Mouse (Mus musculus) 3T3-L1 (cell line): ENCODE data around the gene Cdk15.

Experiments used
- DNase-seq: peaks from one replicate; pipeline ENCODE4 v3.0.0-alpha.2; 2015; ENCODE audit warnings: low read depth, low spot score

Gene Cdk15

DNA sequence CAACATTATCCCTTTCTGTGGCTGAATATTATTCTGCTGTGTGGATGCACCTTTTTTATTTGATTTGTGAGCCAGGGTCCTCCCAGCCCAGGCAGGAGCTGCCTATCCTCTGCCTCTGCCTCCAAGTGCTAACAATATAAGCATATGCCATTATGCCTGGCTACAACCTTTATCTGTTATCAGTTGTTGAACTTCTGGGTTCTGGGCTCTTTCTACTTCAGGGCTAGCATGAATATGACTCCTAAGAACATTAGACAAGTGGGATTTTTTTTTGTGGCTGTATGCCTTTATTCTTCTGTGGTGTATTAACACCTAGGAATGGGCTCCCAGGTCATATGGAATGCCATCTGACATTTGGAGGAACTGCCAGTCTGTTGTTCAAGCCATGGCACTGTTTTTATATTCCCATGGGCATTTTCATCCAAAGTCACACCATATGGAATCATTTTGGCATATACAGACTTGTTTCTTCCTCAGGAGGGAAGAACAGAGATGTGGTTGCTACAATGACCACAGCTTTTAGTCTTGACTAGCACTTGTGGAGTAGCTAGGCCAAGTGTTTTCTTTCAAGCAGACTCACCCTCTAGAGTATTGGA is 113.7 kb downstream of the Cdk15 start:
- no peak for DNase-seq

GRCm38 (mm10) chr1:59376021-59376548 is 119.4 kb downstream of the Cdk15 start:
- DNase-seq = no peak

GRCm38 (mm10) chr1:59376557-59376956 is 119.9 kb downstream of the Cdk15 start:
- DNase-seq = no peak

- DNase-seq = no peak
Observed at GRCm38 (mm10) chr1:59377312-59377711, 120.6 kb downstream of the Cdk15 start.

GRCm38 (mm10) chr1:59380926-59381325 is 124.2 kb downstream of the Cdk15 start:
- DNase-seq = no peak

- no peak for DNase-seq
Observed at GRCm38 (mm10) chr1:59381483-59381882, 124.8 kb downstream of the Cdk15 start.

DNA sequence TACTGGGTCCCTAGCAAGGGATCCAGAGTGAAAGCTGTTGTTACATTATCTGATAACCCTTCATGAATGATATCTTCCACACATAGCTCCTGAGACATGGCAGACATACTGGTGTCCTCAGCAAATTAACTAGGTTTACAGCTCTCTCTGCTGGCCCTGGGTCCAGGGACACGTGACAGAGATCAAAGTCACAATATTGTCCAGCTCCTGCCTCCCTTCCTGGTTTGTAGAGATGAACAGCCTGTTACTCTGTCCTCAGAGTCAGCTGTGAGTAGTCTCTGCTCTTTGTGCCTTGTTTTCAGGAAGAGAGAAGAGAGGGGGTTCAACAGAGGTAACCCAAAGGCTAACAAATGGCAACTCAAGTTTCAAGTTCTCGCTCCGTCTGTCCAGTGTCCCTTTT is 125.8 kb downstream of the Cdk15 start:
- no peak for DNase-seq

DNA sequence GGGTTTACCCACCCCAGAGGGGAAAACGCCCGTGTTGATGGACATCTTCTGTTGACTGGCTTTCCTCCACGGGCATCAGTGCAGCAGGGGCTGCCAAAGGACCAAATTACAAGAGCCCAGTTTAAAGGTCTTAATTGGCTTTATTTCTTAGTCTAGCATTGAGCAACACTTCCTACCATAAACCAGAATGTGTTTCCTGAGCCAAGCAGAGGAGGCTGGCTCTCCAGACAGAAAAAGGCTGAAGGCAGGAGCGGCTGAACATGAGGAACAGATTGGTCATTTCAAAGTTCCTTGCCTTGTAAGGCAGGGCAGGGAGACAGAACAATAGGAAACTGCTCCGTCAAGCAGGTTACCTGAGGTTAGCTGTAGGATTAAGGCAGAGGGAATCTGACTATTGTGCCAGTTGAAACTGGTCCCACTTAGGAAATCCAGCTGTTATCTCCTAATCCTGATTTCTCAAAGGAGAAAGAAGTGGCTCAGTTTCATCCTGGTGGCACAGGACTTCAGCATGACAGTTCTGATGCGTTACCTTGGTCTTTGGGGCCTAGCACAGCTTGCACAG is 126.4 kb downstream of the Cdk15 start:
- DNase-seq = no peak

GRCm38 (mm10) chr1:59384400-59384799 is 127.7 kb downstream of the Cdk15 start:
- DNase-seq = no peak

- DNase-seq = no peak
Observed at GRCm38 (mm10) chr1:59385641-59386040, 128.9 kb downstream of the Cdk15 start.

DNA sequence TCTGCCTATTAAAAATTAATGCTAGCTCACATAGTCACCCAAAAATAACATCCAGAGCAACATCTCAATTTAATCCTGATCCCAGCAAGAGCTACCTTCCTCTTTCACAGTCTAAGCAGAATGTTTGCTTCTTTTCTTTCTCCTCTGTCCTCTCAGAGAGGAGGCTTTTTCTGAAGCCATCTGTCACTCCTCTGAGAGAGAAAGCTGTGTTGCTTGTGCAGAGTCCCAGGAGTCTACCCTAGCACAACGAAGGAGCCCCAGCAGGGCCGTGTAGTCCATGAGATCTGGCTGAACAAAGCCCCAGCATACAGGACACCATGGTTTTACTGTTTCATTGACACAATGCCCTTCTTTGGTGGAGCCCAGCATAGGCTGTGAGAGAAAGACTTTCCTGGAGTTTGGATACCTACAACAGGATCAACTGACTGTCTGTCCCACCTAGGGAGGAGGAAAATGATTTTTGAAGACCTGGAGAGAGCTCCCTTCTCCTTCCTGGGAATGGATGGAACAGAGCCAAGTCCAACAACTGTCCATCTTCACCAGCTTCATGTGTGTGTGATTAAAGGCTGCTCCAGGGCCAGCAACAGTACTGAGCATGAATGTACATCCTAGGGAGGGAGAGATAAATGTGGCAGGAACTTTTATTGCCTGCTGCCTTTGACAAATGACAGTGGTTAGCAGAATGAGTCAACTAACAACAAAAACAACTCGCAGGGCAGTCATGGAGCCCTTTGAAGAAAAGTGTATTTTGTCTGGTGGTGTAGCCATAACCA is 131.0 kb downstream of the Cdk15 start:
- DNase-seq = peak; percentile 39

GRCm38 (mm10) chr1:59389181-59389580 is 132.5 kb downstream of the Cdk15 start:
- no peak for DNase-seq

DNA sequence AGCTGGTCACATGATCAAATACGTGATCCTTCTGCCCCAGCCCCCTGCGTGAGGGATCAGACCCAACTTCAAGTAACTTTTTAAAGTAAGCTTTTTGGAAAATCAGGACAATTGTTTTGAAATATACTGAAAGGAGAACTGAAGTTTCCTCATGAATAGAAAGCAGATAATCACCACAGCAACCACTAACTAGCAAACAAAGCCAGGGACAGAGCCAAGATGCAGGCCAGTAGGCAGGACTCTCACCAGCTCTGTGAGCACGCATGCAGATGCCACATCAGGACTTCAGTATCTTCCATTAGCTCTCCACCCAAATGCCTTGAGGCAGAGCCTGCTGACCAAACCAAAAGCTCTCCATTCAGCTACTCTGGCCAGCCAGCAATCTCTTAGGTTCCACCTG is 135.0 kb downstream of the Cdk15 start:
- no peak for DNase-seq

DNA sequence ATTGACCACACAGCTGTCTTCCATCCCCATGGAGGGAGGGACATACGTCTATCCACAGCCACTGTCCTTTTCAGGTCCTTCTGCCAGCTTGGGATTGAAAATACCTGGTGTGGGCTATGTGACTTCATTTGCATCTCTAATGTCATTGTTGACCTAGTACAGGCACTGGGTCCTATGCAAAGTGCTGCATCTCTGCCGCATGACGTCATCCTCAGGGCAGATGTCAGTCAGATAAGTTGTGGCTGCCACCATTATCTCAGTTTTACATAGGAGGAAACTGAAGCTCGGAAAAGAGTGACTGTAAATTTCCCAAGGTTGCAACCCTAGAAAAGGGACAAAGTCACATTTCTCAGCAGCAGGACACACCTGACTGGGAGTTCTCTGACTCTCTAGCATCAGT is 137.4 kb downstream of the Cdk15 start:
- DNase-seq = no peak

GRCm38 (mm10) chr1:59394616-59395015 is 137.9 kb downstream of the Cdk15 start:
- DNase-seq = no peak

DNA sequence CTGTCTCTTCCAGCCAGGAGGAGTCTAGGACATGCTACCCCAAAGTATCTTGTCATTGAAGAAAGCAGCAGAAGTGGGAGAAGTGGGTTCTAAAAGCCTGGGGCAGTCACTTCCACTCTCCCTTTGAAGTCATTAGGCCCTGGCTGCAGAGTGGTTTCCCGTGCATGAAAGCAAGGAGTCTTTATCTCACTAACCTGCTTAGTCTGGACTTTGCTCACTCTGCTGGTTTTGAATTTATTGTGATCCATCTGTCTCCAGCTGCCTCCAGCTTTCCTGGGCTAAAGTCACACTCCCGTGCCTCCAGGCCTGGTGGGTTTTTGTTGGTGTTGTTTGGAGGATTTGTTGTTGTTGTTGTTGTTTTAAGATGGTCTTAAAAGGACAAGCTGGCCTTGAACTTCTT is 139.3 kb downstream of the Cdk15 start:
- DNase-seq = no peak

DNA sequence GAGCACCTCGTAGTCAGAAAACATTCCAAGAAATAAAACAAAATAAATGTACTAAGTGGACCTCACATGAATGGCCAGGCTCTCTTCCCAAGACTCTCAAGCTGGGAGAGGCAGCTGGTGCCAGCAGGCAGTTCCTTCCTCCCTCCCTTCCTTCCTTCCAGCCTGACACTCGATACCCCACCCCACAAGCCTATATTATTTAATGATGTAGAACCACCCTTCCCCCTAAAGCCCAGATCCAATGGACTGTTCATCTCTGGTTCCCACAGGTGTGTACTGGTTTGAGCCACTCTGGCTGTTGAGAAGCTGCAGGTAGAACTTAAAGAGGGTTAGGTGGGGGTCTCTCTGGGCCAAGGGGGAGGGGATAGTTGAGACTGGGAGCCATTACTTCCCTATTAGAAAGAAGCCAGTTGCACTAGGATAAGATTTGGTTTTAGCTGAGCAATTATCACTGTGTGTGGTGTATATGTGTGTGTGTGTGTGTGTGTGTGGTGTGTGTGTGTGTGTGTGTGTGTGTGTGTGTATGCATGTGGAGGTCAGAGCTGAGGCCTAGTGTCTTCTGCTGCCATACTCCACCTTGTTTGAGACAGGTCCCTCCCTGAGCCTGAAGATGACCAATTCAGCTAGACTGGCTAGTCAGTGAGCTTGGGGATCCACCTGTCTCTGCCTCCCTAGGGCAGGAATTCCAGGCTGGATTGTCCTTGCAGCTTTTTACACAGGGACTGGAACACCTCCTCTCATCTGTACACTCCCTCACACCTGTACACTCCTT is 143.0 kb downstream of the Cdk15 start:
- no peak for DNase-seq

DNA sequence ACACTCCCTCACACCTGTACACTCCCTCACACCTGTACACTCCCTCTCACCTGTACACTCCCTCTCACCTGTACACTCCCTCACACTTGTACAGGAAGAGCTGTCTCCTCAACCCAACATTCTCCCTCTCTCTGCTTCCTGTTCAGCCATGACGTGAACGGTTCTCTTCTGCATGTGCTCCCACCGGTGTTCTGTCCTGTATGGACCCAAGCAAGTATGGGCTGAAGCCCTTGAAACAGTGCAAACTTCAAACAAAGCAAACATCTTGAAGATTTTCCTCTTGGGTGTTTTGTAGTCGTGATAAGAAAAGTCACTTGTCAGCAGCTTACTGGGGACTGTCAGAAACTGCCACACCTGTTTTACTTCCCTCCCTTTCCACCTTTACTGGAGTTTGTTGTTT is 144.5 kb downstream of the Cdk15 start:
- DNase-seq = no peak
